Mouse (Mus musculus): ENCODE results near the gene Hoxb1. TPM values are rescaled to one million over a fixed set of nuclear protein-coding genes. Genes with fewer than 3 reads are reported as not detected.

The Hoxb1 gene
- polyA plus RNA-seq, 1 experiment: not detected

DNA sequence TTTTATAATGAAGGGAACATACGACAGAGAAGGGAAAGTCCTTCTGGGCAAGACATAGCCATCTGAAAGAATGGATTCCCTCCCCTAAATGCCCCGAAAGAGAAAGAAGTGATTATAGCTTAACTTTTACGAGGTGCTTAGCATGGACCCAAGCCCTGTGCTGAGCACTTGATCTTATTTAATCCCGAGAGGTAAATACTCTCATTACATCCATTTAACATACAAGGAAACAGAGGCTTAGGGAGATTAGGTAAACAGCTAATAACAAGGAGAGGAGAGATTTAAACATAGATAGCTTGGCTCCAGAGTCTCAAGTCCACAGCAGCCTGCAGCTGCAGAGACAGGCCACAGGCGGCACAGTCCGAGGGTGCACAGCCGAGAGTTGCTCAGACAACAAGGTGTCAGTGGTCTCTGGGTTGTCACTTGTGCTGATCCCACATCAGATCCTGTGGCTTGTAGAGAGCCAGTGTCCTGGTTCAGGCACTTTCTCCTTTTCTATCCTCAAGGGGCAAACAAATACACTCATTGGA is 32.3 kb downstream of the Hoxb1 start:
- Histone ChIP-seq H3K36me3 (ENCODE audit: control insufficient read depth, insufficient read depth) (no peaks in the 10 kb centered on the region), H3K79me3 (ENCODE audit: low read depth) (no peaks in the 10 kb centered on the region), H3K79me2 (ENCODE audit: control insufficient read depth, insufficient read depth) (no peaks in the 10 kb centered on the region), H3K27me3 (ENCODE audit: control insufficient read depth, insufficient read depth, insufficient read length) (no peaks in the 10 kb centered on the region), H3K4me3 (ENCODE audit: insufficient read depth, poor library complexity, severe bottlenecking) (no peak overlapping the region), H3ac (ENCODE audit: control insufficient read depth, insufficient read length, low read depth) (no peak overlapping the region)
- TF ChIP-seq USF1 (IDR thresholded peaks at IDR 0.05; ENCODE audit: low read depth): no peak
- no peak for TF ChIP-seq MYOG (IDR thresholded peaks at IDR 0.05; ENCODE audit: control insufficient read depth, extremely low read depth, insufficient read length)
- no peak for TF ChIP-seq FOSL1 (IDR thresholded peaks at IDR 0.05; ENCODE audit: insufficient read depth, low read length, poor library complexity, severe bottlenecking)
- no peak for TF ChIP-seq CTCF (IDR thresholded peaks at IDR 0.05; ENCODE audit: control insufficient read depth, insufficient read depth, insufficient read length)
- TF ChIP-seq CEBPB (IDR thresholded peaks at IDR 0.05; ENCODE audit: low read depth): no peak

DNA sequence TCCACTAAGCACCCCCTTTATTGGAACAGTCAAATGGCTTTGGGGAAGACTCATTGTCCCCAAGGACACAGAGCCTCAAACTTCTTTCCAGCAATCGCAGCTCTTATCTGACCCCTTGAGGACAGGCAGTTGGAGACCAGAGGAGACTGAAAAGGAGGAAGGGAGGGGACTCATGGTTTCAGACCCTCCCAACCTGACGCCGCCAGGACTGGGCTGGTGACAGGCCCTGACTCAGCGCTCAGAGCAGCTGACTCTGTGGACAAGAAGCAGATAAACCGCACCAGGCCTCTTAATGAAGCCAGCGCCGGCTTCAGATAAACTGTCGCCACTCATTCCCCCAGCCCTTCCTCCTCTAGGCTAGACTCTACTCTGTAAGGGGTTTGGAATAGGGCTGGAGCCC is 34.4 kb downstream of the Hoxb1 start:
- Histone ChIP-seq H3K79me3 (ENCODE audit: low read depth) (no peaks in the 10 kb centered on the region), H3ac (ENCODE audit: control insufficient read depth, insufficient read length, low read depth) (no peak overlapping the region), H3K36me3 (ENCODE audit: control insufficient read depth, insufficient read depth) (no peaks in the 10 kb centered on the region), H3K4me3 (ENCODE audit: insufficient read depth, poor library complexity, severe bottlenecking) (no peak overlapping the region), H3K27me3 (ENCODE audit: control insufficient read depth, insufficient read depth, insufficient read length) (no peaks in the 10 kb centered on the region), H3K79me2 (ENCODE audit: control insufficient read depth, insufficient read depth) (no peaks in the 10 kb centered on the region)
- TF ChIP-seq MYOD1 (IDR thresholded peaks at IDR 0.05; ENCODE audit: control insufficient read depth, insufficient read length, low read depth) (peak; percentile 82), USF1 (IDR thresholded peaks at IDR 0.05; ENCODE audit: low read depth) (peak; percentile 10), MYOG (IDR thresholded peaks at IDR 0.05; ENCODE audit: control insufficient read depth, extremely low read depth, insufficient read length) (no peak), CTCF (IDR thresholded peaks at IDR 0.05; ENCODE audit: control insufficient read depth, insufficient read depth, insufficient read length) (no peak)

DNA sequence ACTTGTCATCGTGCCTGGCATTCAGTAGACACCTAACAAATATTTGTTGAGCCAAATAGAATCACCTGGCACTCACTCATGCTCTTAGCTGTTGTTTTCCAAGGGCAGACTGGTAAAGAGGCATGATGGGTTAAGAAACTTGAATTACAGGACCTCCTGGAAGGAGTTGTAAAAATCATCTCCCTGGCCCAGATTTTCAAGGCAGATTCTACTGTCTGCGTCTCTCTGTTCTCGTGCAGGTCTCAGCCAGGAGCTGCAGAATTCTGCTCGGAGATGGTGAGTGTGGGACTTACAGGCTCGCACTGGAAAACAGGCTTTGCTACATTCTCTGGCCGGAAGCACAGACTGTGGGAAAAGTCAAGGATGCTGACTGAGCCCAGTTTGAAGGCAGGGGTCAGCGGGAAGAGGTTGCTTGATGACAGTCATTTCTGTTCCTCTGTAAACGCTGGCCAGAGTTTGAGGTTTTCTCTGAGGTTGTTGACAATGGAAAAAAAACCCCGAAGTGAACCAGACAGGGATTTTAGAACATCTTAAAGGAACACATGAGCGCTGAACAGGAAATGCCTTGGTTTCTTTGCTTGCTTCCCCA is 38.6 kb downstream of the Hoxb1 start:
- Histone ChIP-seq H3K27me3 (ENCODE audit: control insufficient read depth, insufficient read depth, insufficient read length) (no peaks in the 10 kb centered on the region), H3K79me2 (ENCODE audit: control insufficient read depth, insufficient read depth) (no peaks in the 10 kb centered on the region), H3ac (ENCODE audit: control insufficient read depth, insufficient read length, low read depth) (no peak overlapping the region), H3K36me3 (ENCODE audit: control insufficient read depth, insufficient read depth) (no peaks in the 10 kb centered on the region), H3K4me3 (ENCODE audit: insufficient read depth, poor library complexity, severe bottlenecking) (no peak overlapping the region), H3K79me3 (ENCODE audit: low read depth) (no peaks in the 10 kb centered on the region)
- TF ChIP-seq MAX (IDR thresholded peaks at IDR 0.05): no peak
- TF ChIP-seq MYOD1 (IDR thresholded peaks at IDR 0.05; ENCODE audit: control insufficient read depth, insufficient read length, low read depth): no peak
- no peak for TF ChIP-seq USF1 (IDR thresholded peaks at IDR 0.05; ENCODE audit: low read depth)
- TF ChIP-seq FOSL1 (IDR thresholded peaks at IDR 0.05; ENCODE audit: insufficient read depth, low read length, poor library complexity, severe bottlenecking): no peak
- no peak for TF ChIP-seq CTCF (IDR thresholded peaks at IDR 0.05; ENCODE audit: control insufficient read depth, insufficient read depth, insufficient read length)
- no peak for TF ChIP-seq MYOG (IDR thresholded peaks at IDR 0.05; ENCODE audit: control insufficient read depth, extremely low read depth, insufficient read length)

DNA sequence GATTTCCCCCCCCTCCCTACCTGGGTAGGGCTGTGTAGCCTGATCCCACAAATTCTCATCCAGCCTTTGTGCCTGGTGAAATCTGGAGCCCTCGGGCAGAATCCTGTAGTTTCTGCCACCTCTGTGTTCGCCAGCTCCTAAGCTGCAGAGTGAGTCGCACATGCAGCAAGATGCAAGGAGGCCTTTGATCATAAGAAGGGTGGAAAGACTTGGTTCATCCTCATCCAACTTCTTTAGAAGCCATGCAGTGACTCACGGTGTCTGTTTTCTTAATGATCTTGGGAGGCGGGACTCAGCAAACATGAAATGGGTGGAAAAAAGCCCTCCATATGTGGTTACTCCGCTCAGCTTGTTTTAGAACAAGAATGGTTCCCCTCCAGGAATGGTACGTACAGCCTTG is 39.3 kb downstream of the Hoxb1 start:
- Histone ChIP-seq H3K4me3 (ENCODE audit: insufficient read depth, poor library complexity, severe bottlenecking) (no peak overlapping the region), H3K27me3 (ENCODE audit: control insufficient read depth, insufficient read depth, insufficient read length) (no peaks in the 10 kb centered on the region), H3K79me3 (ENCODE audit: low read depth) (no peaks in the 10 kb centered on the region), H3ac (ENCODE audit: control insufficient read depth, insufficient read length, low read depth) (no peak overlapping the region), H3K36me3 (ENCODE audit: control insufficient read depth, insufficient read depth) (no peaks in the 10 kb centered on the region), H3K79me2 (ENCODE audit: control insufficient read depth, insufficient read depth) (no peaks in the 10 kb centered on the region)
- TF ChIP-seq MAX (IDR thresholded peaks at IDR 0.05): no peak
- TF ChIP-seq FOSL1 (IDR thresholded peaks at IDR 0.05; ENCODE audit: insufficient read depth, low read length, poor library complexity, severe bottlenecking): no peak
- no peak for TF ChIP-seq USF1 (IDR thresholded peaks at IDR 0.05; ENCODE audit: low read depth)
- no peak for TF ChIP-seq MYOG (IDR thresholded peaks at IDR 0.05; ENCODE audit: control insufficient read depth, extremely low read depth, insufficient read length)

DNA sequence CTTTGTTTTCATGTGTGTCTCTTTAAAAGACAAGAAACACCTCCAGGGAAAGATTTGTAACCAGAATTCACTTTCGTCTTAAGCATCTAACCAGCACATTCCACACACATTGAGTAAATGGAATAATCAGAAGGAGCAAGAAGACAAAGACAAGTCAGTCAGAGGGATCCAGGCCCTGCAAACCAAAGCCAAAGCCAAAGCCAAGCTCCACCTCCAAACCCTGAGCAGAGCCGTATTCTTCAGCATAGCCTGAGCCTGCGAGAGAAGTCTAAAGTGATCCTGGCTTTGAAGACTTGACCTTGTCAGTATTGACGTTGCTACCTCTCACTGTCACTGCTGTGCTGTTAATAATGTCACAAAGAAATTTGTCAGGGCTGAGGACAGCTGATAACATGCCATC is 40.0 kb downstream of the Hoxb1 start:
- Histone ChIP-seq H3K27me3 (ENCODE audit: control insufficient read depth, insufficient read depth, insufficient read length) (no peaks in the 10 kb centered on the region), H3K36me3 (ENCODE audit: control insufficient read depth, insufficient read depth) (no peaks in the 10 kb centered on the region), H3ac (ENCODE audit: control insufficient read depth, insufficient read length, low read depth) (no peak overlapping the region), H3K79me3 (ENCODE audit: low read depth) (no peaks in the 10 kb centered on the region), H3K79me2 (ENCODE audit: control insufficient read depth, insufficient read depth) (no peaks in the 10 kb centered on the region), H3K4me3 (ENCODE audit: insufficient read depth, poor library complexity, severe bottlenecking) (no peak overlapping the region)
- TF ChIP-seq CEBPB (IDR thresholded peaks at IDR 0.05; ENCODE audit: low read depth) (no peak), FOSL1 (IDR thresholded peaks at IDR 0.05; ENCODE audit: insufficient read depth, low read length, poor library complexity, severe bottlenecking) (no peak), USF1 (IDR thresholded peaks at IDR 0.05; ENCODE audit: low read depth) (no peak), CTCF (IDR thresholded peaks at IDR 0.05; ENCODE audit: control insufficient read depth, insufficient read depth, insufficient read length) (no peak), MYOG (IDR thresholded peaks at IDR 0.05; ENCODE audit: control insufficient read depth, extremely low read depth, insufficient read length) (no peak), MYOD1 (IDR thresholded peaks at IDR 0.05; ENCODE audit: control insufficient read depth, insufficient read length, low read depth) (no peak), MAX (IDR thresholded peaks at IDR 0.05) (no peak)

All from C2C12 (cell line).